Mouse (Mus musculus): ENCODE measurements at regions not wholly inside any gene's neighbourhood (a gene's known extent, or its start where the extent isn't known, plus 50 kb on each side); places are given as distances from the start of the nearest gene placed in this dataset.

- no peak for DNase-seq (ENCODE audit: low spot score)
Observed at GRCm38 (mm10) chr10:43634371-43635080, 56.4 kb downstream of the Cd24a start.

- no peak for DNase-seq (ENCODE audit: low spot score)
Observed at GRCm38 (mm10) chr10:43641169-43641945, 63.3 kb downstream of the Cd24a start.

- no peak for DNase-seq (ENCODE audit: low spot score)
Observed at GRCm38 (mm10) chr10:43646326-43646725, 68.2 kb downstream of the Cd24a start.

GRCm38 (mm10) chr10:43646965-43647364 is 68.9 kb downstream of the Cd24a start:
- peak; percentile 20 for DNase-seq (ENCODE audit: low spot score)

GRCm38 (mm10) chr10:43648186-43648585 is 70.1 kb downstream of the Cd24a start:
- DNase-seq (ENCODE audit: low spot score), result no peak

- no peak for DNase-seq (ENCODE audit: low spot score)
Observed at GRCm38 (mm10) chr10:43648815-43649447, 70.8 kb downstream of the Cd24a start.

GRCm38 (mm10) chr10:43650449-43650848 is 72.4 kb downstream of the Cd24a start:
- DNase-seq (ENCODE audit: low spot score), result no peak

GRCm38 (mm10) chr10:43651505-43651904 is 73.4 kb downstream of the Cd24a start:
- DNase-seq (ENCODE audit: low spot score), result no peak

- DNase-seq (ENCODE audit: low spot score), result no peak
Observed at GRCm38 (mm10) chr10:43651915-43652314, 73.8 kb downstream of the Cd24a start.

- no peak for DNase-seq (ENCODE audit: low spot score)
Observed at GRCm38 (mm10) chr10:43655082-43655671, 77.1 kb downstream of the Cd24a start.

GRCm38 (mm10) chr10:43655680-43656079 is 77.6 kb downstream of the Cd24a start:
- no peak for DNase-seq (ENCODE audit: low spot score)

- no peak for DNase-seq (ENCODE audit: low spot score)
Observed at GRCm38 (mm10) chr10:43656207-43656606, 78.1 kb downstream of the Cd24a start.

- DNase-seq (ENCODE audit: low spot score), result no peak
Observed at GRCm38 (mm10) chr10:43657501-43658225, 79.6 kb downstream of the Cd24a start.

- DNase-seq (ENCODE audit: low spot score), result no peak
Observed at GRCm38 (mm10) chr10:43658226-43658593, 80.1 kb downstream of the Cd24a start.

- no peak for DNase-seq (ENCODE audit: low spot score)
Observed at GRCm38 (mm10) chr10:43664844-43665243, 86.8 kb downstream of the Cd24a start.

GRCm38 (mm10) chr10:43666262-43667085 is 88.4 kb downstream of the Cd24a start:
- no peak for DNase-seq (ENCODE audit: low spot score)

GRCm38 (mm10) chr10:43667086-43667690 is 89.1 kb downstream of the Cd24a start:
- DNase-seq (ENCODE audit: low spot score), result no peak

GRCm38 (mm10) chr10:43667732-43668247 is 89.7 kb downstream of the Cd24a start:
- no peak for DNase-seq (ENCODE audit: low spot score)

GRCm38 (mm10) chr10:43669471-43669870 is 91.4 kb downstream of the Cd24a start:
- DNase-seq (ENCODE audit: low spot score), result peak; percentile 59

- DNase-seq (ENCODE audit: low spot score), result no peak
Observed at GRCm38 (mm10) chr10:43670745-43671144, 92.7 kb downstream of the Cd24a start.

All from thymus, postnatal 0 days (tissue).